Comparison of ENCODE assay signal across 9 mouse cellular contexts in the genomic region with DNA sequence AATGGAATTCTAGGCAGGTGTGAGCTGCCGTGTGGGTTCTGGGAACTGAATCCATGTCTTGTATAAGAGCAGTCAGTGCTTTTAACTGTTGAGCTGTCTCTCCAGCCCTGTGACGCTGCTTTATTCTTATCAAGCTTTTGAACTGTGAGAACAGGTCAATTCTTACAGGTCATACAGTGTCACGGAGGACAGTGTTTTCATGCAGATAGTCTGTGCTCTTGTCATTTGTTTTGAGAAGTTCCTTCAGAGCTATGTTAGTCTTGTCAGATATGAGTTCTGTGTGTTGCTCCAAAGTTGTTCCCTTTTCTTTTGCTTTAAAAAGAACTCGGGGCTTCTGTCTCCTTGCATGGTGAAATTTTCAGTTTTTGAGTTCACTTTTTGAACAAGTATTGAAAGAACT. TPM values are rescaled to one million over a fixed set of nuclear protein-coding genes. Genes with fewer than 3 reads are reported as not detected.
A peak's percentile ranks its signal among the peaks of the same experiment; 100 is the strongest.
DNase-seq lines count a peak whose midpoint lies in the region; ATAC-seq and TF ChIP-seq lines count a peak whose summit lies in the region.
"Had no signal": no experiment of that assay in that cellular context is flagged by ENCODE, and none has a peak within 500 bp of the region (broad histone marks: within the 10 kb centered on the region; RNA-seq: fewer than 3 reads in every experiment).

No protein-coding gene starts in this region.

- TF ChIP-seq CTCF in lung, postnatal 0 days (IDR thresholded peaks at IDR 0.05): no peak
- no peak for TF ChIP-seq CTCF in stomach, postnatal 0 days (IDR thresholded peaks at IDR 0.05; ENCODE audit: low read depth)

- intact Hi-C loops in heart, postnatal 10 days (cut with DNase I): loop anchor here (5.0 kb wide), 1 partner anchor 37 kb away; no protein-coding TSS in a partner anchor

- H3K36me3 ChIP-seq in lung, postnatal 0 days (ENCODE audit: insufficient read depth, low read length): no peaks in the 10 kb centered on the region
- H3K36me3 ChIP-seq in liver, embryonic 11.5 days (ENCODE audit: control insufficient read depth, insufficient read depth, low read length): no peaks in the 10 kb centered on the region
- no peaks in the 10 kb centered on the region for H3K36me3 ChIP-seq in stomach, postnatal 0 days (ENCODE audit: control insufficient read depth, insufficient read depth, low read length)

- peak; percentile 44 for DNase-seq in heart, adult 11 months
- no peak for DNase-seq in heart, postnatal 10 days
- DNase-seq in lung, postnatal 0 days (ENCODE audit: low spot score): no peak
- no peak for DNase-seq in lung, postnatal 4 days
- DNase-seq in liver, embryonic 11.5 days (ENCODE audit: low spot score): no peak
- DNase-seq in stomach, postnatal 0 days (ENCODE audit: low spot score): no peak
- DNase-seq in cerebellum, adult 18-20 months: no peak
- DNase-seq in layer of hippocampus, postnatal 25 days (ENCODE audit: extremely low spot score in 1 of 2, low spot score in 1 of 2): no peak

- H3K27ac ChIP-seq in lung, postnatal 0 days (ENCODE audit: low read length): no peak overlapping the region
- no peak overlapping the region for H3K27ac ChIP-seq in liver, embryonic 11.5 days (ENCODE audit: low read depth, low read length)
- H3K27ac ChIP-seq in stomach, postnatal 0 days (replicated peaks): peak overlapping the region; percentile 36; the same call in 1 of the 2 replicates

- H3K4me1 ChIP-seq in lung, postnatal 0 days (ENCODE audit: insufficient read depth, low read depth, low read length): peaks cover 5% of the 10 kb centered on the region; the same call in 1 of the 2 replicates
- peaks cover 19% of the 10 kb centered on the region for H3K4me1 ChIP-seq in liver, embryonic 11.5 days (replicated peaks; ENCODE audit: control insufficient read depth, insufficient read depth, low read length)
- peaks cover 3% of the 10 kb centered on the region; the same call in 1 of the 2 replicates for H3K4me1 ChIP-seq in stomach, postnatal 0 days (replicated peaks; ENCODE audit: control insufficient read depth, insufficient read depth)

- H3K9me3 ChIP-seq in lung, postnatal 0 days (ENCODE audit: low read length): no peaks in the 10 kb centered on the region
- H3K9me3 ChIP-seq in liver, embryonic 11.5 days (ENCODE audit: control insufficient read depth, low read length): no peaks in the 10 kb centered on the region
- no peaks in the 10 kb centered on the region for H3K9me3 ChIP-seq in stomach, postnatal 0 days (ENCODE audit: control insufficient read depth, low read length)

- peak overlapping the region; percentile 65 for H3K4me2 ChIP-seq in lung, postnatal 0 days (replicated peaks; ENCODE audit: low read depth, low read length)
- peak overlapping the region; percentile 79 for H3K4me2 ChIP-seq in liver, embryonic 11.5 days
- peak overlapping the region; percentile 60; the same call in 1 of the 2 replicates for H3K4me2 ChIP-seq in stomach, postnatal 0 days (replicated peaks; ENCODE audit: low read depth)

- 0 out of 2 replicates have a peak overlapping the region, but pooled peaks have one; percentile 0 for H3K9ac ChIP-seq in lung, postnatal 0 days (replicated peaks; ENCODE audit: low read depth)
- no peak overlapping the region for H3K9ac ChIP-seq in liver, embryonic 11.5 days (ENCODE audit: low read depth, low read length)
- H3K9ac ChIP-seq in stomach, postnatal 0 days (ENCODE audit: low read length): no peak overlapping the region

- no peaks in the 10 kb centered on the region for H3K27me3 ChIP-seq in lung, postnatal 0 days (replicated peaks; ENCODE audit: insufficient read depth, low read length)
- no peaks in the 10 kb centered on the region for H3K27me3 ChIP-seq in liver, embryonic 11.5 days (replicated peaks; ENCODE audit: control insufficient read depth, insufficient read depth, low read length)
- no peaks in the 10 kb centered on the region for H3K27me3 ChIP-seq in stomach, postnatal 0 days (ENCODE audit: control insufficient read depth, insufficient read depth, low read length)

- ATAC-seq in lung, postnatal 0 days: no peak
- no peak for ATAC-seq in liver, embryonic 11.5 days (replicated peaks; ENCODE audit: low FRiP score)
- ATAC-seq in stomach, postnatal 0 days (ENCODE audit: low FRiP score, low TSS enrichment): no peak
- ATAC-seq: activated CD4-positive, CD25-positive, alpha-beta regulatory T cell, adult 4 months had no signal

- no peak for TF ChIP-seq EP300 in lung, postnatal 0 days (IDR thresholded peaks at IDR 0.05)
- no peak for TF ChIP-seq EP300 in stomach, postnatal 0 days (optimal IDR thresholded peaks at IDR 0.05)

- 39% methylated on average over 4 of the region's 4 CpGs for WGBS in lung, postnatal 0 days
- 48% methylated on average over 4 of the region's 4 CpGs for WGBS in liver, embryonic 11.5 days
- 39% methylated on average over 4 of the region's 4 CpGs for WGBS in stomach, postnatal 0 days

- 0 out of 2 replicates have a peak overlapping the region, but pooled peaks have one; percentile 99 for H3K4me3 ChIP-seq in lung, postnatal 0 days (ENCODE audit: low read depth, low read length)
- no peak overlapping the region for H3K4me3 ChIP-seq in liver, embryonic 11.5 days (ENCODE audit: low read depth, low read length)
- H3K4me3 ChIP-seq in stomach, postnatal 0 days (ENCODE audit: low read depth, low read length): no peak overlapping the region; the same call in 1 of the 2 replicates

RNA-seq across cellular contexts. Expression of a gene that starts 2.2 kb away (rescaled TPM):
- 10 to 100 TPM; 53.2 to 53.6 TPM for total RNA-seq in heart, postnatal 10 days (2021)
- polyA plus RNA-seq in lung, postnatal 0 days (2015; fragmentation: Nextera tagmentation; extraction: Ambion mirVana): 22.4 and 24.7 TPM in 2 replicates
- polyA plus RNA-seq in liver, embryonic 11.5 days (2014; fragmentation: Nextera tagmentation; extraction: Ambion mirVana): 32.7 and 36.5 TPM in 2 replicates
- polyA plus RNA-seq in stomach, postnatal 0 days (2015; fragmentation: Nextera tagmentation; extraction: Ambion mirVana): 20.2 and 21.6 TPM in 2 replicates
- 10 to 100 TPM; 83.0 to 92.1 TPM for total RNA-seq in layer of hippocampus, postnatal 25 days (2021)

RNA-seq across cellular contexts. Expression of a gene that starts 43.0 kb away (rescaled TPM):
- 10 to 100 TPM; 34.7 to 36.7 TPM for total RNA-seq in heart, postnatal 10 days (2021)
- polyA plus RNA-seq in lung, postnatal 0 days (2015; fragmentation: Nextera tagmentation; extraction: Ambion mirVana): 3.9 and 4.8 TPM in 2 replicates
- 5.6 and 7.5 TPM in 2 replicates for polyA plus RNA-seq in liver, embryonic 11.5 days (2014; fragmentation: Nextera tagmentation; extraction: Ambion mirVana)
- 2.7 and 2.8 TPM in 2 replicates for polyA plus RNA-seq in stomach, postnatal 0 days (2015; fragmentation: Nextera tagmentation; extraction: Ambion mirVana)
- total RNA-seq in layer of hippocampus, postnatal 25 days (2021): 10 to 100 TPM; 38.7 to 45.0 TPM
